Mouse (Mus musculus) retina, postnatal 7 days (tissue): ENCODE measurements around the gene 9930111J21Rik2.
"Not testable (repeated sequence)": the region's sequence is repeated elsewhere in the genome, so short reads cannot be mapped to it uniquely, and the experiment has no call there.

ENCODE experiments used
- DNase-seq: peaks from one replicate; pipeline ENCODE4 v3.0.0-alpha.2; 2012; ENCODE audit warnings: low read depth, low spot score

The 9930111J21Rik2 gene

DNA sequence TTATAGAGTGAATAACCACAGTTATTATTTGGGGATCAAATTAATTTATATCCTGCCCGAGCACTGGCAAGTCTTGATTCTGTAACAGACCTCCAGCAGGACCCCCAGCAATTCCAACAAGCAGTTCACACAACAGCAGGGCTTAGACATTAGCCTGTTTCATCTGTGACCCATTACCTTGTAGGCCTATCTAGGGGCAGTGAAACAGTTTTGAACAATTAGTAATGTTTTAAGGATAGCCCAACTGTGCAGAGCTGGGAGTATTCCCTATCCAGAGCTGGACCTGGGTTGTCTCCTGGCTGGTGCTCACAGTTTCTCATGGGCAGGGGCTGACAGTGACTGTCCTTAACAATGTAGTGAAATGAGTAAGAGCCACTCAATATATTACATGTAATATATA is 26.0 kb upstream of the 9930111J21Rik2 start:
- DNase-seq, result no peak

DNA sequence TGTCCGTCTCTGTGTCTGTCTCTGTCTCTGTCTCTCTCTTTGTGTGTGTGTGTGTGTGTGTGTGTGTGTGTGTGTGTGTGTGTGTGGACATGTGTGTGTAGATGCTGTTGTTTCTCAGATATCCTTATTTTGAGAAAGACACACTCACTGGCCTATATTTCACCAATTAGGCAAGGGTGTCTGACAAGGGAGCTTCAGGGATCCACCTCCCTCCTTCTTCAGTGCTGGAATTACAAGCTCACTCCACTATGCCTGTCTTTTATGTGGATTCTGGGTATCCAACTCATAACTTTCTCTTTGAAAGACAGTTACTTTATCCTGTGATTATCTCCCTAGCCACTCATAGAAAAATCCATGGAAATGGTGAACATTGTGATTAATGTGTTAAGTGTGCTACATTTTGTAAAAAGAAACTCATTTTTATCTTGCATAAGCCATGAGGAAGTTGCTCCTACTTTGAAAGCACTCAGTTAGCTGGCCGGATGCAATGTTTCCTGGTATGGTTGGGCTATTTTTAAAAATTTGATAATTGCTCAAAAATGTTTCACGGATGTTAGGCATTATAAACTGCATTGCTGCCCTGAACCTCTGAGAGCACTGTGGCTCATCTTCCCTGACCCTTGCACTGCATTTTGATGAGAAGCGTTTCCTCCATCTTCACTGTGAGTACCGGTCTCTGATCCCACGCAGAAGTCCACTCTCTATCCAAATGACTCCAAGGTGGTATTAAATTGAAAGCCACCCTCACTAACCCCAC is 25.1 kb upstream of the 9930111J21Rik2 start, which contains the start of gene Ifi47:
Gene Ifi47 (plus strand): TSS at position 587 of the 757 bp plus-strand sequence.
- not testable (repeated sequence) for DNase-seq

DNA sequence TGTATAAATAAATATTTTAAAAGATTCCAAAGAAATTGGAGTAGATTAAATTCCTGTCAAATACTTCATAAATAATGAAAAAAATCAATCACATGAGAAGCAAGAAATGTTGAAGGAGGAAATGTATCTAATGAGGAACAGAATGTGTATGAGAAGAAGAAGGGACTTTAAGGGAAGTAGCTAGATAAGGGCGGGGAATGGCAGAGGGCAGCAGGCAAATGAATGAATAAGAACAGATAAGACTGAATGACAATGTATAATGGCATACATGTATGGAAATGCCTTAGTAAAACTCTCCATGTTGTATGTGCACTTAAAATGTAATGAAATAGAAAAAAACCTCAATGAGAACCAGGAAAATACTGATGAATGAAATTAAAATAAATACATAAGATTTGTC is 17.3 kb upstream of the 9930111J21Rik2 start:
- DNase-seq, result no peak

- not testable (repeated sequence) for DNase-seq
These were observed 12.8 kb upstream of the 9930111J21Rik2 start, which contains the start of gene Tgtp2 for GRCm38 (mm10) chr11:49063713-49064469. Gene Tgtp2 (minus strand): TSS chr11:49064206.

DNA sequence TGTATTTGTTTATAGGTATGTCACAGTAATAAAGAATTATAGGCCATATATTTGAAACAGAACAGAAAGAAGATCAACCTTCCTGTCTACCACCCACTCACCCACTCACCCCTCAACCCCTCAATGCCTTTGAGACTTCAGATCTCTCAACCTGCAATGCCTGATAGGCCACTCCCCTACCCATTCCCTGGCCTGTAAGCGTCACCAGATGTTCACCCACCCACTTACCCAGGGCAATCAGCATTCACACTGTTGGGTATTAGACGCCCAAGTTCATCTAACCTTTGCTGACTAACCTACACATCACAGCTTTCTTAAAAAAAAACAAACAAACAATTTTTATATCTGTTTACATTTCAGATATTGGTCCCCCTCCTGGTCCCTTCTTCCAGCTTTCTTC is 10.8 kb upstream of the 9930111J21Rik2 start:
- not testable (repeated sequence) for DNase-seq

- not testable (repeated sequence) for DNase-seq
These were observed 9.0 kb upstream of the 9930111J21Rik2 start for GRCm38 (mm10) chr11:49060061-49060460.

GRCm38 (mm10) chr11:49051894-49052293 is 852 bp upstream of the 9930111J21Rik2 start:
- DNase-seq, result not testable (repeated sequence)

DNA sequence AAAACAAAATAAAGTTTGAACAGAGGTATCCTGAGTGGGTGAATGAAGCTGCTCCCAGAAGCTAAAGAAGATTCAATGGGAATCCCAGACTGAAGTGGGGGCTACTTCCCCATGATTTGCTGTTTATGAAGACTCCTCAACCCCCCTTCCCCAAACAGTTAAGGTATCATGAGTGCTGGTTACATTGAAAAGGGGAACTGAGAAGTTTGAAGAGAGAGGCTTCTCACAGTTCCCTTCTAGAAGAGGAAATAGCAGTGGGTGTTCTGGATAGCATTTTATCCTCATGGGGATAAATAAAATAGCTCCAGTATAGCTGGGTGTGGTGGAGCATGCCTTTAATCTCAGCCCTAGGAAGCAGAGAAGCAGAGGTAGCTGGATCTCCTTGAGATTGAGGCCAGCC is 978 bp downstream of the 9930111J21Rik2 start:
- DNase-seq, result not testable (repeated sequence)

DNA sequence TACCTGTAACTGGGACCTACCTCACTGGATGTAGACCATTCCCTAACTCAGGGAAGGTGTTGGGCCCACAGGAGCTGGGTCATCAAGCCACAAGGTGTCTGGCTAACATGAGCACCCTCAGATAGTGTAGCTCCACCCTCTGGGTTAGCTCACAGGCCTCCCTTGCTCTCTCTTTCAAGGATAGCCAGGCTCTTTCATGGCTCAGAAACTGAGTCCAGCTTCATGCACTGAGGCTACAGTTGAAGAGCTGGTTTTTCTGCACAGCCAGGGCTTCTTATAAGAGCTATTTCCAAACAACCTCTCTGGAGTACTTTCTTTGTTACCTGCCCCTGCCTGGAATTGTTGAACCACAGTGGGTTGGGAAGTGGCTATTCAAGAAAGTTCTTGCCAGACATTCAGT is 39.0 kb downstream of the 9930111J21Rik2 start:
- not testable (repeated sequence) for DNase-seq

DNA sequence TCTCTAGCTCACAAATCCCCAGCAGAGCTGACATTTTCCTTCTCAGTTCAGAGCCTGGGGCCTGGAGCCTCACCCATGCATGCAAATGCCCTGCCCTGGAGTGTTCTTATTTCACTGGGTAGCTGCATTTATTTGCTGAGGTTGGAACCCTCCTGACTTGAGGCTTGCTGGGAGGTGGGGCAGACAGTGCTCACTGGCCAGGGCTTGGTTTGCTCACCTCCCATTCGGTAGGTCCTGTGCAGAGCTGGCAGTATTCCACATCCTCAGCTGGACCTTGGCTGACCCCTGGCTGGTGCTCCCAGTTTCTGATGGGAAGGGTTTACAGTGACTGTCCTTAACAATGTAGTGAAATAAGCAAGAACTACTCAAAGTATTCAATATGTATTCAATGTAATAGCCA is 44.3 kb downstream of the 9930111J21Rik2 start:
- DNase-seq, result not testable (repeated sequence)

DNA sequence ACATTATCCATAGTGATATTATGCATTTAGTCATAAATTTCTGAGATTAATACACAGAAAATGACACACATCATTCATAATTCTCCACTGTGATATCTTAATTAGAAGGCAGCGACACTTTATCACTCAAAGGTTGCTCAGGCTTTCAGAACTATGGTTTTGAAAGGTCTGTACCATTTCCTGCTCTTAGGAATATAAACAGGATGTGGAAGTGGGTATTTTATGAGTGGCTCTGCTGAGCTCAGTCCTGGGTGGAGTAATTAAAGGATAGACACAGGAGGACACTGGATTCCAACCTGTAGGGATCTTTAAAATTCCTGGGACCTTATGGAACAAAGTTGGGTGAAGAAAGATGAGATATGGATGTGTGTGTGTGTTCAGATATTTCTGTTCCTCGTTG is 44.7 kb downstream of the 9930111J21Rik2 start:
- DNase-seq, result not testable (repeated sequence)

- DNase-seq, result not testable (repeated sequence)
These were observed 50.6 kb downstream of the 9930111J21Rik2 start for GRCm38 (mm10) chr11:49000411-49000810.

- DNase-seq, result not testable (repeated sequence)
These were observed 57.0 kb downstream of the 9930111J21Rik2 start, which contains the start of gene Tgtp1 for GRCm38 (mm10) chr11:48994018-48994417. Gene Tgtp1 (minus strand): TSS chr11:48994172.

DNA sequence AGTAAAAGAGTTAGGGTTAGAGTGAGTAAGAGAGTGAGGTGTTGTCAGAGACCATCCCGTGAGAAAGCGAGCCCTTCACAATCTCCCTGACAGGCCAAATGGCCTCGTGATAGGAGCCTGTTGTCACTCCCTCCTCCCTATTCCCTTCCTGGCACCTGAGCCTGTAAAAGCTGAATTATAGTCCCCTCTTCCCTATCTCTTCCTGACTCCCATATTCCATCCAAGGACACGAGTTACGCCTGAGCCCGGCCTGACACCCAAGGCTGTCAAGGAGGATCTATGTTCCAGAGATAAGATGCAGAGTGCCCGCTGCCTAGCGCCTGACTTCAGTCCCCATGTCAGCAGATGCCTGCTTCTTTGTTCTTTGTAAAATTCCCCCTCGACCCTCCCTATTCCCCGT is 57.7 kb downstream of the 9930111J21Rik2 start:
- not testable (repeated sequence) for DNase-seq

- DNase-seq, result not testable (repeated sequence)
These were observed 59.1 kb downstream of the 9930111J21Rik2 start, which contains the start of gene Gm12185 for GRCm38 (mm10) chr11:48991740-48992520. Gene Gm12185 (minus strand): TSS chr11:48992226.

GRCm38 (mm10) chr11:48989981-48990380 is 61.1 kb downstream of the 9930111J21Rik2 start:
- not testable (repeated sequence) for DNase-seq

DNA sequence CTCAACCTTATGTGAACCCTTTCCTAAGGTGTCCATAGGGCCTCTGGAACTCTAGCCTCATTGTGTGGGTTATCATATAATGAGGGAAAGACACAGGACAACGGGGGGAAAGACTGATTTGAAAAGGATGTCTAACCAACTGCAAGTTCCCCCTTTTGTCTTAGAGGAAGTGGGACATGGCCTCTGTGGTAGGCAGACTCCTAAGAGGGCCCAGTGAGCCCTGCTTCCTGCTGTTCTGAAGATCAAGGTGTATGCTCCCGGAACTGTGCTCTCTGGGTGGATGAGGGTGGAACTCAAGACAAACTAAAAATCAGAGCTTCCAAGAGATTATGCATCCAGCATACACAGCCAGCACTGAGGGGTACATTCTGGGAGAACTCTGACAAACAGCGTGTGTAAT is 62.8 kb downstream of the 9930111J21Rik2 start:
- not testable (repeated sequence) for DNase-seq

- DNase-seq, result not testable (repeated sequence)
These were observed 68.2 kb downstream of the 9930111J21Rik2 start for GRCm38 (mm10) chr11:48982848-48983247.

DNA sequence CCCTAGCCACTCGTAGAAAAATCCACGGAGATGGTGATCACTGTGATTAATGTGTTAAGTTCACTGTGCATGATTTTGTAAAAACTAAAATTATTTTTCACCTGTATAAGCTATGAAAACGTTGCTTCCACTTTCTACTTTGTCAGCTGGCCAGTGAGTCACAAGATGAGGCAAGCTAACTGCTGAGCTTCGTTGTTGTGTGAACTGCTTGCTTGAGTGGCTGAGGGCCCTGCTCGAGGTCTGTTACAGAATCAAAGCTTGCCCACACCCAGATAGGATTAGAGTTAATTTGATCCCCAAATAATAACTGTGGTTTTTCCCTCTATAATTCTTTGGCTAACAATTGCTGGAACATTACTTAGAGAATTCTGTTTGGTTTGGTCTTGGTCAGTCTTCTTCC is 71.0 kb downstream of the 9930111J21Rik2 start:
- DNase-seq, result not testable (repeated sequence)

- not testable (repeated sequence) for DNase-seq
These were observed 71.8 kb downstream of the 9930111J21Rik2 start, which contains the start of gene 9930111J21Rik1 for GRCm38 (mm10) chr11:48979251-48979650. Gene 9930111J21Rik1 (minus strand): TSS chr11:48979398.

- not testable (repeated sequence) for DNase-seq
These were observed 72.7 kb downstream of the 9930111J21Rik2 start, which contains the start of gene Olfr56 for GRCm38 (mm10) chr11:48978240-48978939. Gene Olfr56 (plus strand): TSS chr11:48978889.
